Mouse (Mus musculus): Measurements from ENCODE around the gene Dynlt1a.
"Not testable (repeated sequence)": the region's sequence is repeated elsewhere in the genome, so short reads cannot be mapped to it uniquely, and the experiment has no call there.

Gene Dynlt1a

DNA sequence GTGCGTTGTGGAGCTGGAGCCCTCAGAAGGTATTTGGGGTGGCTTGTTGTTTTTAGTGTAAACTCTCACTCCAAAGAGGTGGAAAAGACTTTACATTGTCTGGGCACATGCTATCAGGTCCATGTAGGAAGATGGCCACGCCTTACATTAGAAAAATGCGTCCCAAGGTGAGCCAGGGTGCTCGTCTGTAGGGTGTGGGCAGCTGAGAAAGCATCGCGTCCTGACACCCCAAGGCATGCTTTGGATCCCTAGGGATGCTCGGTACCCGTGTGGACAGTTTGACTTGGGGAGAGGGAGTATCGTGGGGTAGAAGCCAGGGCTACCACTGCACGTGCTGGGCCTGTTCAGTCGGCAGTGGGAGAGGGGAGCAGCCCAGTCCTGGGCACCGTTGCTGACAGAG is 28.3 kb downstream of the Dynlt1a start:
- DNase-seq (ENCODE audit: low spot score in 2 of 2): not testable (repeated sequence)

DNA sequence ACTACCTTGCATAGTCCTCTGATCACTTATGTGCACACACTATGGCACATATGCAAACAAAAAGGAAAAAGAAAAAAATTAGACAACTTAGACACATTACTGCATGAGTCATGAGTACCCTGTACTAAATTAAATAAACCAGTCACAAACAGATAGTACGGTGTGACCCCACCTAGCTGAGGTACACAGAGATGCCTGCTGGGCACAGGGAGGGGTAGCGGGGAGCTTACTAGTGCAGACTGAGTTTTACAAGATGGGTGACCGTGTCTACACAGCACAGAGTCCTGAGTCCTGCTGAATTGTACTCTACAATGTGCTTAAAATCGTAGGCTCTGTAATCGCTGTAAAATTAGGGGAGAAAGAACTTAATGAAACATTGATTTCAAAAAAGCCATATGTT is 31.1 kb downstream of the Dynlt1a start:
- not testable (repeated sequence) for DNase-seq (ENCODE audit: low spot score in 2 of 2)

DNA sequence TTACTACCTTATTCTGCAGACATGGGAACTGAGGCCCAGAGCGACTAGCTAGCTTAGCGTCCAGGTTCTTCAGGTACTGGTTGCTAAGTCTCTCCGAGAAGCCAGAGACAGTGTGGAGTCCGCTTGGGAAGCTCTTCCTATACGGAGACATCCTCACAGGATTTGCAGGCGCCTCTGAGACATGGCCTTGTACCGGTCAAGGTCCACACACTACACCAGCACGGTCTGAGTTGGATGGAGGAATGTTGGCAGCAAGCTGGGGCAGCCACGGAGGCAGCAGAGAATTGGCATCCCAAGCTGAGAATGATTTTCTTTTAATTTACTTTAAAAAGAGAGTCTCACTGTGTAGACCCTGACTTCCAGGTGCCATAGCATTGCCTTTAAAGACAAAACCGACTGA is 34.2 kb downstream of the Dynlt1a start:
- not testable (repeated sequence) for DNase-seq (ENCODE audit: low spot score in 2 of 2)

DNA sequence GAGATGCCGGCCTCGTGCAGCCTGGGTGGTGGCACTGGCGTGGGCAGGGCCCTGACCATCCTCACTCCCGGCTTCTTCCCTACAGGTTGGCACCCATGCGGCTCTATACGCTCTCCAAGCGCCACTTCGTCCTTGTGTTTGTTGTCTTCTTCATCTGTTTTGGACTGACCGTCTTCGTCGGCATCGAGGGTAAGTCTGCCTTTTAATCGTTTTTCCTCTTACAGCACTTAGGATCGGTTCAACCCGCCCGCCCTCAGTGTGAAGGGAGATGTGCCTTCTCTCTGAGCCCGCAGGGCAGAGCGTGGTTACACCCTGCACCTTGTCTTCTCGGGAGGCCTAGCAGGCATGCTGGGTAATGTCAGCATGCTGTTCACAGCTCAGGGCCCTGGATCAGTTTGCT is 36.8 kb downstream of the Dynlt1a start:
- not testable (repeated sequence) for DNase-seq (ENCODE audit: low spot score in 2 of 2)

DNA sequence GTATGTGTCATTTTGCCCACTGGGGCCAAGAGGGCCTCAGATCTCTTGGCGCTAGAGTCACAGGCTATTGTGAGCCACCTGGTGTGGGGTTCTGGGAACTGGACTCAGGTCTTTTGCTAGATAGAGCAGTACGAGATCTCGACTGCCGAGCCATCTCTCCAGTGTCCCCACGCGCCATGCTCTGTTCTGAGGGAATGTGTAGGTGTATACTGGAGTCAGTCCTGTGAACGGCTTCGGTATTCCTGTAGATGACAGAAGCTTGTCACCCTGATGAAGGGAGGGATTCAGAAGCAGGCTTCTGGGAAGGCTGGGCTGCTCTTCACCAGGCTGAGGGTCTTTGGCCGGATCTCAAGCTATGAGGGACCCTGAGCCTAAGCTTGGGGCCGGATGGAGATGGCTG is 37.5 kb downstream of the Dynlt1a start:
- DNase-seq (ENCODE audit: low spot score in 2 of 2): not testable (repeated sequence)

DNA sequence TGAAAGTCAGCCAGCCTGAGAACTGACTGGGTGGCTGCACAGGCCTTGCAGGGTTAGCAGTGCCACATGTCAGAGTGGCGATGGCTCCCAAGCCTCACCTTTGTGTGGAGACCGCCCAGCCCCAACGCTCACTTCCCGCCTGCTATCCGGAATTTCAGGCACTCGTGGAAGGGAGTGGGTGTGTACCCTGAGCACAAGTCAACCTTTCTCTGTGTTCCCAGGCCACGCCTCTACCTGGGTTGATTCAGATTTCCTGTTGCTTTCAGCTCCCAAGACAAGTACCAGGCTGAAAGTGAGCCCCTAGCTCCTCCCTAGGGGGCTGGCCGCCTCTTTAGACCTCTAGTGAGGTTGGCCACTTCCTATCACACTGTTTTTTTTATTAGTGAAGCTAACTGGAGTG is 38.1 kb downstream of the Dynlt1a start:
- DNase-seq (ENCODE audit: low spot score in 2 of 2): not testable (repeated sequence)

DNA sequence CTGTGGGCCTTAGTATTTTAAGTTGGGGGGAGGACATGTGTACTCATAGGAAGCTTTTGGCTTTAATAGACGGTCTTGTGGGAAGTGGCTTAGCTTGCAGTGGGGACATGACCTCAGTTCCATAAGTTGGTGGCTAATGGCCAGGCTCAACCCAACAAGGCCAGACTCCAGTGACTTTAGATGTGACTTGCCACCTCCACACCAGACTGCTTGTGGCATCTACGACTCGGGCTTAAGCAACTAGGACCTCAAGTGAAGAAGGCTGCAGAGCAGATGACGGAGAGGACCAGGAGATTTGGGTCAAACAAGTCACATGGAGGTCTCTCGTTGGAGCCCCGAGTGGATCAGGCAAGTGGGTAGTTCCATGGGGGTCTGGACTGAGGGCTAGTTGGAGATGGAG is 42.6 kb downstream of the Dynlt1a start:
- DNase-seq (ENCODE audit: low spot score in 2 of 2): not testable (repeated sequence)

DNA sequence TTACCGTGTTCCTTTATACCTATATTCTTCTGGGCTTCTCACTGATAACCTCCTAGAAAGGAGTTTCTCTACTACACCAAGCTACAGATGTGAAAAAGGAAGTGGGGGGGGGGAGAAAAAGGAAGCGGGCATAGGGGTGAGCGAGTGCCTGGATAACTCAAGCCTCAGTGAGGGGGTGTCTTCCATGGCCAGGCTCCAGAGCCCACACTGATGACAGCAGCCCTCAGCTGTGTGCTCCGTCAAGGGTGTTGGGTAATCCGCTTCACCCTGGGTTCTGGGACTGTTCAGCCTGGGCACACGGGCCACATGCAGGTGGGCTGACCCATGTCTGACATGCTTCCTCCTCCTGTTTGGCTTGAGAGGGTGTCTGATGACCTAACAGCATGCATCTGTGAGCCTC is 45.3 kb downstream of the Dynlt1a start:
- DNase-seq (ENCODE audit: low spot score in 2 of 2): not testable (repeated sequence)

DNA sequence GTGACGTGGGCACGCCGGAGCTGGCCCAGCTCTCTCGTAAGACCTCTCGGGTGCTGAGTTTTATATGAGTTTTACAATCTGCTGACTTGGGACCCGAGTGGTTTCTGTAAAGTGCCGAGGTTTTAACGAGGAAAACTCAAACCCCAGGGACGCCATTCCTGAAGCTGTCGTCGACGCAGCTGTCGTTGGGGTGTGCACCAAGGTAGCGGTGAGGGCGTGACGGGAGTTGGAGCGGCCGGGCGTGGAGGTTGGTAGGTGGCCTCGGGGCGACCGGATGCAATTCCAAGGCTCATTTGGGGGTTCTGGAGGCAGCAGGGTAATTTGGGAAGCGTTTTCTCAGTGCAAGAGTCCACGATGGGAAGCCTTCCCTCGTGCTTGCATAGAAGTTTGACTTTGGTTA is 46.5 kb downstream of the Dynlt1a start:
- not testable (repeated sequence) for DNase-seq (ENCODE audit: low spot score in 2 of 2)

DNA sequence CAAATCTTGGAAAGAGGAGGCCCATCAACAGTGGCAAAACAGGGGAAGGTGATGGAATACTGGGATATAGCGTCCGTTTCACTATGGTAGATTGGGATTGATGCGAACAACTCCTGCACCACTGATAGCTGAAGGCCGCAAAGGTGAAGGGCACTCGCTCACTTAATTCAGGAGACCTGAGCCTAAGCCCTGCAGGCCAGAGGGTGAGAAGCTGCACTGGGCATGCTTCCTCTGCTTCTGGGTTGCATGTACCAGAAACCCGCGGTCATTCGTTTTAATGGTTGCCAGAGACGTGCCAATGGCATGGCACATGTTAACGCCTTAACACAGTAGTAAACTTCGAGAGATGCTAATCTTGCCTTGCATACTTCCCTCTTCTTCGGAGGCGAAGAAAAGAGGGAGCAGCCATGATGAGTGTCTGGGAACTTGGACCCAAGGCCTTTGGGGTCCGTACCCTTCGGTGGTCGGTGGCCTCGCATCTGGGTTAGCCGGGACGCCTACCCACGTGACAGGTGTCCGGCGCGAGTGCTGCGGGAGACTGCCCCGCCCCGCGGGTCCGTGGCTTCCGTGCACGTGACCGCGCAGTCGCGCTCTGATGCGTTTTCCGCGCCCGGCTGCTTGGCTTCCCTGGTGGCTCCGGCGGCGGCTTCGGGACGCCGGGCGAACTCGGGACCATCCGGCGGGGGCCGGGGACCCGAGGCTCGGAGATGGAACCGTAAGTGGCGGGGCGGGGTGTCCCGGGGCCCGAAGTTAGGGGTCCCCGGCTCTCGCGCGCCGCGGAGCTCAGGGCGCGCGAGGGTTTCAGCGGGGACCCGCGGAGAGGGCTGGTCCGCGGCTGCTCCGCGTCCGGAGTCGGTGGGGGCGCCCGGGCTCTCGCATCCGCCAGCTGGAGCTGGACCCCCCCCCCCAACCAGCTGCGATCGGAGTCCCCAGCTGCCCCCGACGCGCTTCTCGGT is 47.1 kb downstream of the Dynlt1a start:
- not testable (repeated sequence) for DNase-seq (ENCODE audit: low spot score in 2 of 2)

DNA sequence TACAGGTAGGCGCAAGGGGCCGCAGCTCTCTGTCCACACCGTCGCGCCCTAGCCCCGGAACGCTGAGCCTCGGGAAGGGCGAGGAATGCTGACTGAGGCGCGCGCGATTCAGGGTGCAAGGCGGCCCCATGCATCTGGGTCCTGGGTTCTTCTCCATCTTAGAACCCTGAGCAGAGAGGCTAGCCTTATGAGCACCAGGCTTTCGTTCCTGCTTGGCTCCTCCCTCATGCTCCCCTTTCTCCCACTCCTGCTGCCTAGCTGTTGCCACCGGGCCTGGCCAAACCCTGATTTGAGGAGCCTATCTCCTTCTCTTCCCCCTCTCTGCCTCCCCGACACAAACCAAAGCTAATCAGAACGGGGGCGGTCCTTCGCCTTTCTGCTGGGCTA is 60.2 kb downstream of the Dynlt1a start:
- DNase-seq (ENCODE audit: low spot score in 2 of 2): peak; percentile 70 to 87

DNA sequence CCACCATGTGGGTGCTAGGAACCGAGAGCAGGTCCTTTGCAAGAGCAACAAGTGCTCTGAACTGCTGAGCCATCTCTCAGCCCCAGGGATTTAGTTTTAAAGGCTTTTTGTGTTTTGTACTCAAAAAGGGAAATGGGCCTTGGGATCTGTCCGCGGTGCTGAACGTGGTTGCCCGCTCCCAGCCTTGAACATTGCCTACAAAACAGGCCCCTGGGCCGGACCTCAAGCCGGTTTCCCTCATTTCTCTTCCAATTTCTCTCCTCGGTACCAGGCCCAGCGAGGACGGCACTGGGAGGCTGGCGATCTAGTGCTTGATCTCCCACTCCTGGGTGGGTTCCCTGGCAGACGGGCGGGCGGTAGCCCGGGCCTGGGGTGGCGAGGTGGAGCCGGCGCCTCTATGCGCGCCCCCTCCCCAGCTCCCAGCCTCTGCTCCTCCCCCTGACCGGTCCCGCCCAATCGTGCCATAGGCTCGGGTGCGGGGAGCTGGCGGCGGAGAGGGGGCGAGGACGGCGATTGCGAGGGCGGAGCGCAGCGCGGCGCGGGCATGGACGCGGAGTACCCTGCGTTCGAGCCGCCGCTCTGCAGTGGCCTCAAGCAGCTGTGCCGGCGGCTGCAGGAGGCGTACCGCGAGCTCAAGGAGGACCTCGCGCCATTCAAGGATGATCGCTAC is 60.8 kb downstream of the Dynlt1a start, which contains the start of gene Tmem181a:
TSS of gene Tmem181a (plus strand) at position 461 of the 670 bp plus-strand sequence.
- not testable (repeated sequence) for DNase-seq (ENCODE audit: low spot score in 2 of 2)
